Mouse (Mus musculus): ENCODE data around the gene Appbp2.

GRCm38 (mm10) chr11:85164371-85164770 lies 70.6 kb downstream of the Appbp2 start:
- TF ChIP-seq CTCF (IDR thresholded peaks at IDR 0.05; ENCODE audit: borderline replicate concordance, insufficient read depth, low read depth, low read length) = no peak
- no peak for TF ChIP-seq POLR2A (IDR thresholded peaks at IDR 0.05; ENCODE audit: borderline replicate concordance, insufficient read depth, low read length)
